Mouse (Mus musculus): ENCODE measurements at regions not wholly inside any gene's neighbourhood (a gene's known extent, or its start where the extent isn't known, plus 50 kb on each side); places are given as distances from the start of the nearest gene placed in this dataset.

DNA sequence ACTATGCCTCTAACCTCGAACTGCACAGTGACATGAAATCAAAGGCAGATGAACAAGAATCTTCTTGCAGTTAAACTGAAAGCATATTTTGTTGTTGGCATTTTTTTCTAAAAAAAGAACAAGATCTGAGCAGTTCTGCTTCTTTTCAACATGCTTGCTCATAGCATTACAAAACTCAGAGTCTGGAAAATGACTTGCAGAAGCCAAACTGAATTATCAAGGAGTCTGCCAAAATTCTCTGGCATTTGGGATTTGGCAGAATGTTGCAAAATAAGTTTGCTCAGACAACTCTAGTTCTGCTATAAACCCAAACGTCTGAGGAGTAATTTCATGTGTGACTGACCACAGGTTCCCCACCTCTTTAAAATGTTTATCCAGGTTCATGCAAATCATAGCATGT lies 907.3 kb upstream of the Gm37988 start:
- WGBS: 35% methylated on average over 2 of the region's 2 CpGs
- no peak for ATAC-seq (ENCODE audit: borderline replicate concordance, extremely low read depth, low FRiP score, low TSS enrichment)

DNA sequence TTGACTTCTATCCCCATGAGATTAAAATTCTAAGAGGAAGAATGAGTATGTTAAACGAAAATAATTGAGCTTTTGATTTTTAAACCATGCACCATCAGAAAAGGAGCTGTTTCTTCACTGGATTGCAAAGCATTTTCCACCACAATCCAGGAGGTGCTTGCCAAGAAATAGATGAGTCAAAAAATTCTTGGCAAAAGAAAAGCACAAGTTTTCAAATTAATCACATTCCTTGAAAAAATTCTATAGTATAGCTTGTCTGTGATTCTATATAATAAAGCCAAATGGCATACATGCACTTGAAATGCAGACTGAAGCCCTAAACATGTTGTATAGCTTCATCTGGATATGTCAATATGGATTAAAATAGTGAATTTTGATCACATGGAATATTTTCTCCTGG lies 904.3 kb upstream of the Gm37988 start:
- no peak for ATAC-seq (ENCODE audit: borderline replicate concordance, extremely low read depth, low FRiP score, low TSS enrichment)
- no peak overlapping the region for H3K27ac ChIP-seq
- no peak overlapping the region for H3K4me3 ChIP-seq
- no peaks in the 10 kb centered on the region for H3K36me3 ChIP-seq
- no peak overlapping the region for H3K4me2 ChIP-seq
- H3K4me1 ChIP-seq: no peaks in the 10 kb centered on the region
- H3K9ac ChIP-seq: no peak overlapping the region
- H3K27me3 ChIP-seq: no peaks in the 10 kb centered on the region
- H3K9me3 ChIP-seq: no peaks in the 10 kb centered on the region
- 32% methylated on average over 1 of the region's 1 CpGs for WGBS

More for the DNA sequence above, 907.3 kb upstream of the Gm37988 start:
- Histone ChIP-seq H3K36me3 (no peaks in the 10 kb centered on the region), H3K9me3 (no peaks in the 10 kb centered on the region), H3K4me1 (no peaks in the 10 kb centered on the region), H3K27ac (no peak overlapping the region), H3K4me3 (no peak overlapping the region), H3K27me3 (no peaks in the 10 kb centered on the region), H3K4me2 (no peak overlapping the region), H3K9ac (no peak overlapping the region)

DNA sequence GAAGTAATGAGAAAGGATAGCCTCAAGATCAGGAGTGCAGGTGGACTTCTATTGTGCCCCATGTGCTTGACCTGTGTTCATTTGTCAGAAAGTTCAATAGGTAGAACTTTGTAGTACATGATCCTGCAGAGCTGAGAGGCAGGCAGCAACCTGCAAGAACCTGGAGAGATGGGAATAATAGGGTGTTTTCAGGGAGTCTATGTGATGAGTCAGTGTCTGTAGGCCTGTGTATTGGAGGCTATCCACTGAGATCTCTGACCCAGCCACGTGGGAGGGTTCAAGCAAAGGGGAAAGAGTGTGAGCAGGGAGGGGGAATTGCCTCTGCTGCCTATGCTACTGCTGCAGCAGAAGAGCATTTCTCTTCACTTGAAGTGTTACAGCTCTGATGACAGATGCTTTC lies 895.2 kb upstream of the Gm37988 start:
- Histone ChIP-seq H3K4me3 (no peak overlapping the region), H3K9ac (no peak overlapping the region), H3K4me1 (peaks cover 3% of the 10 kb centered on the region), H3K36me3 (no peaks in the 10 kb centered on the region), H3K9me3 (no peaks in the 10 kb centered on the region), H3K27ac (no peak overlapping the region), H3K4me2 (no peak overlapping the region), H3K27me3 (no peaks in the 10 kb centered on the region)
- 23% methylated on average over 1 of the region's 1 CpGs for WGBS
- no peak for ATAC-seq (ENCODE audit: borderline replicate concordance, extremely low read depth, low FRiP score, low TSS enrichment)

DNA sequence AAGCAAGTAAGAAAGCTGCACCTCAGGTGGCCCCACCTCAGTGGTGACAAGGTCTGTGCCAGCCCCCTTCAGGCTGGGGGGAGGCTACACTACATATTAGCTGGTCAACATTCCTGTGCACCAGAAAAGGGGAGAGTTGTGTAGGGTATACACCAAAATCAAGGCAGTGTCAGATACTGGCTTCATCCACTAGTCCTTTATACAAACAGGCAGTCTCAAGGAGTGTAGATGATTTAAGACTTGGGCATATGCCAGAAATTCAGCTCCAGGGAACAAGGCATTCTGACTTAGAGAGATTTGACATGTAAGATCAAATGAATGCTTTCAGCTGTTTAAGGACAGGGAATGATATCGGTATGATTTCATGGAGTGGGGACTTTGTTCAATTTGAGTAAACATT lies 894.1 kb upstream of the Gm37988 start:
- 10% methylated on average over 1 of the region's 1 CpGs for WGBS

More for the DNA sequence above, 894.1 kb upstream of the Gm37988 start:
- Histone ChIP-seq H3K4me2 (no peak overlapping the region), H3K27me3 (no peaks in the 10 kb centered on the region), H3K9me3 (no peaks in the 10 kb centered on the region), H3K27ac (no peak overlapping the region), H3K36me3 (no peaks in the 10 kb centered on the region), H3K9ac (no peak overlapping the region), H3K4me3 (no peak overlapping the region), H3K4me1 (peaks cover 3% of the 10 kb centered on the region)
- peak; percentile 87 for ATAC-seq (ENCODE audit: borderline replicate concordance, extremely low read depth, low FRiP score, low TSS enrichment)
